Mouse (Mus musculus): ENCODE measurements at regions not wholly inside any gene's neighbourhood (a gene's known extent, or its start where the extent isn't known, plus 50 kb on each side); places are given as distances from the start of the nearest gene placed in this dataset.

GRCm38 (mm10) chr13:94004417-94004816, 53.2 kb upstream of the Lhfpl2 start:
- Histone ChIP-seq H3K9ac (ENCODE audit: low read depth, low read length) (no peak overlapping the region), H3K27ac (no peak overlapping the region), H3K36me3 (ENCODE audit: insufficient read depth, low read length) (no peaks in the 10 kb centered on the region), H3K4me2 (ENCODE audit: low read length) (no peak overlapping the region), H3K4me1 (replicated peaks; ENCODE audit: insufficient read depth, low read length) (no peaks in the 10 kb centered on the region), H3K9me3 (replicated peaks; ENCODE audit: low read length) (no peaks in the 10 kb centered on the region), H3K4me3 (replicated peaks; ENCODE audit: low read depth, low read length) (no peak overlapping the region), H3K27me3 (ENCODE audit: insufficient read depth, low read length) (no peaks in the 10 kb centered on the region)
- DNase-seq (ENCODE audit: low spot score) (no peak), ATAC-seq (replicated peaks; ENCODE audit: low FRiP score, low read depth) (no peak)
- WGBS, result 80% methylated on average over 3 of the region's 3 CpGs
- TF ChIP-seq CTCF (IDR thresholded peaks at IDR 0.05; ENCODE audit: low read depth), result no peak

- WGBS, result 84% methylated on average over 3 of the region's 3 CpGs
- no peak overlapping the region for H3K9ac ChIP-seq (ENCODE audit: low read depth, low read length)
- ATAC-seq (replicated peaks; ENCODE audit: low FRiP score, low read depth) (no peak), DNase-seq (ENCODE audit: low spot score) (no peak)
- no peak overlapping the region for H3K4me2 ChIP-seq (ENCODE audit: low read length)
- no peaks in the 10 kb centered on the region for H3K9me3 ChIP-seq (replicated peaks; ENCODE audit: low read length)
- no peak for TF ChIP-seq CTCF (IDR thresholded peaks at IDR 0.05; ENCODE audit: low read depth)
- no peak overlapping the region for H3K4me3 ChIP-seq (replicated peaks; ENCODE audit: low read depth, low read length)
- no peak overlapping the region for H3K27ac ChIP-seq
- no peaks in the 10 kb centered on the region for H3K27me3 ChIP-seq (ENCODE audit: insufficient read depth, low read length)
- no peaks in the 10 kb centered on the region for H3K36me3 ChIP-seq (ENCODE audit: insufficient read depth, low read length)
- H3K4me1 ChIP-seq (replicated peaks; ENCODE audit: insufficient read depth, low read length), result no peaks in the 10 kb centered on the region
Observed at GRCm38 (mm10) chr13:94005880-94006279, 51.7 kb upstream of the Lhfpl2 start.
